Mouse (Mus musculus) heart, embryonic 14.5 days (tissue): ENCODE measurements around the gene Cinp. TPM values are rescaled to one million over a fixed set of nuclear protein-coding genes. Genes with fewer than 3 reads are reported as not detected.

ENCODE experiments used
- ATAC-seq: fragments of 200-750 bp; cut with Nextera tagmentation; 2 replicates; pipeline ENCODE4 v1.8.0; 2017; ENCODE audit warnings: low read depth, moderate TSS enrichment; ENCODE audit not compliant: insufficient number of reproducible peaks, insufficient read depth, low FRiP score
- H3K27ac ChIP-seq, 2 experiments: fragments of 200-500 bp in 1 of 2; fragments of 300-500 bp in 1 of 2; sonication (generic) in 1 of 2; replicated peaks in 1 of 2; 2 replicates each; pipeline ENCODE4 v1.5.1; 2012 to 2014; ENCODE audit warnings: low read depth in 2 of 2, low read length in 2 of 2, control low read depth in 1 of 2, mild to moderate bottlenecking in 1 of 2, mixed read lengths in 1 of 2; ENCODE audit not compliant: control insufficient read depth in 1 of 2, insufficient read depth in 1 of 2
- H3K27me3 ChIP-seq: fragments of 300-500 bp; sonication (generic); 2 replicates; pipeline ENCODE4 v1.6.1; 2014; ENCODE audit warnings: mild to moderate bottlenecking, low read length, control low read depth; ENCODE audit not compliant: control insufficient read depth, insufficient read depth
- H3K36me3 ChIP-seq: fragments of 300-500 bp; sonication (generic); 2 replicates; pipeline ENCODE4 v1.6.1; 2014; ENCODE audit warnings: mild to moderate bottlenecking, control low read depth, low read length, mixed read lengths; ENCODE audit not compliant: control insufficient read depth, insufficient read depth
- H3K4me1 ChIP-seq, 2 experiments: fragments of 200-500 bp in 1 of 2; fragments of 300-500 bp in 1 of 2; sonication (generic) in 1 of 2; 2 replicates each; pipeline ENCODE4 v1.6.1; 2012 to 2014; ENCODE audit warnings: low read length in 2 of 2, control low read depth in 1 of 2, mixed read lengths in 1 of 2; ENCODE audit not compliant: control insufficient read depth in 2 of 2, insufficient read depth in 2 of 2
- H3K4me2 ChIP-seq: fragments of 300-500 bp; sonication (generic); 2 replicates; pipeline ENCODE4 v1.6.1; 2014; ENCODE audit warnings: mild to moderate bottlenecking, low read length
- H3K4me3 ChIP-seq, 2 experiments: fragments of 200-500 bp in 1 of 2; fragments of 300-500 bp in 1 of 2; sonication (generic) in 1 of 2; 2 replicates each; pipeline ENCODE4 v1.5.1; 2012 to 2014; ENCODE audit warnings: low read length in 2 of 2, mild to moderate bottlenecking in 2 of 2, control low read depth in 1 of 2, low read depth in 1 of 2, moderate library complexity in 1 of 2; ENCODE audit not compliant: control insufficient read depth in 1 of 2, insufficient read depth in 1 of 2
- H3K9ac ChIP-seq: fragments of 300-500 bp; sonication (generic); 2 replicates; pipeline ENCODE4 v1.6.1; 2014; ENCODE audit warnings: mild to moderate bottlenecking, low read length
- H3K9me3 ChIP-seq: fragments of 300-500 bp; sonication (generic); 2 replicates; pipeline ENCODE4 v1.6.1; 2016; ENCODE audit warnings: low read length, control low read depth; ENCODE audit not compliant: control insufficient read depth
- WGBS: fragments of 180-500 bp; shearing (Covaris S2); extraction: QIAGEN DNeasy Blood & Tissue Kit; methylation state at CpG from one replicate; pipeline ENCODE4 v1.1.7; 2014; 5-methylcytosine and 5-hydroxymethylcytosine counted together
- polyA plus RNA-seq: library from polyadenylated mRNA; unstranded; fragments of >200 nt; fragmentation: Nextera tagmentation; extraction: Ambion mirVana; gene quantifications from 2 replicates; pipeline ENCODE4 v1.2.1, GENCODE M21; 2014

Gene Cinp
- polyA plus RNA-seq, 1 experiment from 2014 or later: 67.0 TPM

DNA sequence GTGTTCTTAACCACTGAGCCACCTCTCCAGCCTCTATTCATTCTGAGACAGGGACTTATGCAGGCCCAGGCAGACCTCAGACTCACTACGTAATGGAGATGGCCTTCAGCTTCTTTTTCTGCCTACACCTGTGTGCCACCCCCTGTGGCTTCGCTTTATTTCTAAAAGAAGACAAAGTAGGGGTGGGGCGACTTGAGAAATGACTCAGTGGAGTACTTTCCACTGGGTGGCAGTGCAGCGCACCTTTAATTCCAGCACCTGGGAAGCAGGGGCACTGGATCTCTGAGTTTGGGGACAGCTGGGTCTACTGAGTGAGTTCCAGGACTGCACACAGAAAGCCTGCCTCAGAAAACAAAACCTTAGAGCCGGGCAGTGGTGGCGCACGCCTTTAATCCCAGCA is 6.7 kb downstream of the Cinp start:
- no peak overlapping the region for H3K9ac ChIP-seq
- H3K4me2 ChIP-seq: no peak overlapping the region
- H3K4me1 ChIP-seq: no peaks in the 10 kb centered on the region
- WGBS: 87% methylated on average over 7 of the region's 7 CpGs
- H3K27ac ChIP-seq: no peak overlapping the region
- no peaks in the 10 kb centered on the region for H3K27me3 ChIP-seq
- no peaks in the 10 kb centered on the region for H3K9me3 ChIP-seq
- H3K36me3 ChIP-seq: peaks cover 52% of the 10 kb centered on the region
- ATAC-seq: no peak
- H3K4me3 ChIP-seq: no peak overlapping the region

DNA sequence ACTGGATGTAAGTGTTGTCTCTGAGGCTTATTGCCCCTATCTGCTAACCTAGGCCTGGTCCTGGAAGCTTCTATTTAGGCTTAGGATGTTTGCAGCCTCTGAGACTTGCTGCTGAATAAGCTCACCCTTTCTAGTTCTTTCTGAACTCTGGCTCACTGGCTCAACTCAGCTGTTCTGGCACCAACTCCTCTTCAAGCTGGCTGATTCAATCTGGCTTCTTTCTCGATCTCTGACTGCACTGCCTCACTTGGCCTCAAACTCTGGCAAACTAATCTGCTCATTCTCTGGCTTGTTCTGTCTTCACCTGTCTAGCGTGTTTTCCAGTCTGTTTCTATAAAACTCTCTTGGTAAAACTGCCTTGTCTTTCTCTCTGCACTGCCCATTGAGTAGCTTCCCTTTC is 13.6 kb downstream of the Cinp start:
- peaks cover 91% of the 10 kb centered on the region for H3K36me3 ChIP-seq
- H3K27me3 ChIP-seq: no peaks in the 10 kb centered on the region
- 87% methylated on average over 2 of the region's 2 CpGs for WGBS
- no peak overlapping the region for H3K9ac ChIP-seq
- H3K27ac ChIP-seq: no peak overlapping the region
- no peak overlapping the region for H3K4me2 ChIP-seq
- no peaks in the 10 kb centered on the region for H3K4me1 ChIP-seq
- H3K9me3 ChIP-seq: no peaks in the 10 kb centered on the region
- no peak overlapping the region for H3K4me3 ChIP-seq
- no peak for ATAC-seq

- H3K4me1 ChIP-seq: no peaks in the 10 kb centered on the region
- WGBS: 87% methylated on average over 5 of the region's 5 CpGs
- H3K9me3 ChIP-seq: no peaks in the 10 kb centered on the region
- H3K4me3 ChIP-seq: no peak overlapping the region
- H3K9ac ChIP-seq: no peak overlapping the region
- H3K27me3 ChIP-seq: no peaks in the 10 kb centered on the region
- H3K27ac ChIP-seq: no peak overlapping the region
- peaks cover 94% of the 10 kb centered on the region for H3K36me3 ChIP-seq
- no peak for ATAC-seq
- H3K4me2 ChIP-seq: no peak overlapping the region
Measured at GRCm38 (mm10) chr12:110871247-110871646, 17.7 kb downstream of the Cinp start.

GRCm38 (mm10) chr12:110870107-110870506 is 18.8 kb downstream of the Cinp start:
- H3K36me3 ChIP-seq: peaks cover 92% of the 10 kb centered on the region
- no peak for ATAC-seq

GRCm38 (mm10) chr12:110865989-110866388 is 23.0 kb downstream of the Cinp start:
- H3K4me2 ChIP-seq: no peak overlapping the region
- no peaks in the 10 kb centered on the region for H3K27me3 ChIP-seq
- H3K9me3 ChIP-seq: no peaks in the 10 kb centered on the region
- H3K27ac ChIP-seq: no peak overlapping the region
- H3K4me3 ChIP-seq: no peak overlapping the region
- H3K36me3 ChIP-seq: peaks cover 83% of the 10 kb centered on the region
- no peak overlapping the region for H3K9ac ChIP-seq
- H3K4me1 ChIP-seq: no peaks in the 10 kb centered on the region
- WGBS: 89% methylated on average over 10 of the region's 10 CpGs
- ATAC-seq: no peak

More at GRCm38 (mm10) chr12:110870107-110870506, 18.8 kb downstream of the Cinp start:
- Histone ChIP-seq H3K4me3 (no peak overlapping the region), H3K27ac (no peak overlapping the region), H3K27me3 (no peaks in the 10 kb centered on the region), H3K9me3 (no peaks in the 10 kb centered on the region), H3K4me1 (no peaks in the 10 kb centered on the region), H3K9ac (no peak overlapping the region), H3K4me2 (no peak overlapping the region)
- WGBS: 76% methylated on average over 4 of the region's 4 CpGs

GRCm38 (mm10) chr12:110865571-110865970 is 23.4 kb downstream of the Cinp start:
- no peaks in the 10 kb centered on the region for H3K9me3 ChIP-seq
- no peak overlapping the region for H3K4me2 ChIP-seq
- H3K9ac ChIP-seq: no peak overlapping the region
- no peak overlapping the region for H3K27ac ChIP-seq
- peaks cover 82% of the 10 kb centered on the region for H3K36me3 ChIP-seq
- no peak for ATAC-seq
- no peaks in the 10 kb centered on the region for H3K27me3 ChIP-seq
- no peaks in the 10 kb centered on the region for H3K4me1 ChIP-seq
- no peak overlapping the region for H3K4me3 ChIP-seq
- 82% methylated on average over 6 of the region's 6 CpGs for WGBS

DNA sequence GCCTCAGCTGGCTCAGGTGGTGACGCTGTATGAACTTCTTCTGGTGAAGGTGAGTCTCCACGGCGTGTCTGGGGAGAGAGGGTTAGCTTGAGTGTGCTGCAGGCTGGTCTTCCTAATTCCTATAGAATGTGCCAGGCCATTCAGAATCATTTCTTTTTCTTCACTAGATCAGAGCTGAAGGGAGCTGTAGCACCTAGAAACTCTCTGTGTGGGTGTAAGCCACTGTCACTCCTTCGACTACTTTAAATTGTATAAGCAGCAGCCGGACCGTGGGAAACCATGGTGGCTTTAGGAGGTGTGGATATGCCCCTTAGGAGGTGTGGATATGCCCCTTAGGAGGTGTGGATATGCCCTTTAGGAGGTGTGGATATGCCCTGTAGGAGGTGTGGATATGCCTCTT is 24.9 kb downstream of the Cinp start:
- no peak overlapping the region for H3K9ac ChIP-seq
- H3K4me2 ChIP-seq: no peak overlapping the region
- no peaks in the 10 kb centered on the region for H3K27me3 ChIP-seq
- peaks cover 77% of the 10 kb centered on the region for H3K36me3 ChIP-seq
- no peaks in the 10 kb centered on the region for H3K4me1 ChIP-seq
- WGBS: 84% methylated on average over 6 of the region's 6 CpGs
- ATAC-seq: no peak
- no peak overlapping the region for H3K27ac ChIP-seq
- no peaks in the 10 kb centered on the region for H3K9me3 ChIP-seq
- no peak overlapping the region for H3K4me3 ChIP-seq

GRCm38 (mm10) chr12:110861256-110861655 is 27.7 kb downstream of the Cinp start:
- 56% methylated on average over 7 of the region's 7 CpGs for WGBS

More at GRCm38 (mm10) chr12:110861256-110861655, 27.7 kb downstream of the Cinp start:
- H3K9me3 ChIP-seq: no peaks in the 10 kb centered on the region
- H3K9ac ChIP-seq: no peak overlapping the region
- no peaks in the 10 kb centered on the region for H3K4me1 ChIP-seq
- H3K27ac ChIP-seq: no peak overlapping the region
- peaks cover 65% of the 10 kb centered on the region for H3K36me3 ChIP-seq
- H3K4me3 ChIP-seq: no peak overlapping the region
- no peak for ATAC-seq
- no peaks in the 10 kb centered on the region for H3K27me3 ChIP-seq
- H3K4me2 ChIP-seq: no peak overlapping the region
